Mouse (Mus musculus) cerebellum, postnatal 4 days (tissue): ENCODE results near the gene Chad.

Source experiments
- DNase-seq, 2 experiments: peaks; one replicate each; pipeline ENCODE4 v3.0.0; 2022; ENCODE audit warnings: low spot score in 2 of 2, mixed read lengths in 1 of 2

Gene Chad

GRCm38 (mm10) chr11:94564437-94565150 is at the start of gene Chad:
TSS of gene Chad (plus strand) at chr11:94565047.
- peak in 1 of 2 experiments; percentile 29 for DNase-seq

- peak in 1 of 2 experiments; percentile 45 for DNase-seq
Measured at GRCm38 (mm10) chr11:94521219-94521843, 43.5 kb upstream of the Chad start, which contains the start of gene Mycbpap. TSS of gene Mycbpap (minus strand) at chr11:94521742.

GRCm38 (mm10) chr11:94526171-94526879 is 38.5 kb upstream of the Chad start:
- no peak for DNase-seq

- no peak for DNase-seq
Measured at GRCm38 (mm10) chr11:94528879-94529278, 36.0 kb upstream of the Chad start.

DNA sequence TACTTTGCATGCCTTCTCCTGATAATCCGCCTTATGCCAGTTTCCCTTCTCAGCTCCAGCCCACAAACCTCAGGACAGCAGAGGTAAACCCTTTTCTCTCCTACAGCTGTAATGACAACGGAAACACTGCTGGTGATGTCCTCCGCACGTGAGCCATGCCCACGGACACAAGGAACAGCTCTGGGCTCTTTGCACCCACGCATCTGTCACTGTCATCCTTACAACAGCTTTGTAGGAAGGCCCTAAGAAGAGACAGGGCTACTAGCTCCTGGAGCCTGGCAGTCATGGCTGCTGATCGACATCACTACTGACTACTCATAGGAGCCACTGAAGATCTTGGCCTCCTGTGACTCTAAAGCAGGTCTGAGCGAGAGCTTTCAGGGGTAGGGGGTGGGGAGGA is 31.7 kb upstream of the Chad start:
- no peak for DNase-seq

DNA sequence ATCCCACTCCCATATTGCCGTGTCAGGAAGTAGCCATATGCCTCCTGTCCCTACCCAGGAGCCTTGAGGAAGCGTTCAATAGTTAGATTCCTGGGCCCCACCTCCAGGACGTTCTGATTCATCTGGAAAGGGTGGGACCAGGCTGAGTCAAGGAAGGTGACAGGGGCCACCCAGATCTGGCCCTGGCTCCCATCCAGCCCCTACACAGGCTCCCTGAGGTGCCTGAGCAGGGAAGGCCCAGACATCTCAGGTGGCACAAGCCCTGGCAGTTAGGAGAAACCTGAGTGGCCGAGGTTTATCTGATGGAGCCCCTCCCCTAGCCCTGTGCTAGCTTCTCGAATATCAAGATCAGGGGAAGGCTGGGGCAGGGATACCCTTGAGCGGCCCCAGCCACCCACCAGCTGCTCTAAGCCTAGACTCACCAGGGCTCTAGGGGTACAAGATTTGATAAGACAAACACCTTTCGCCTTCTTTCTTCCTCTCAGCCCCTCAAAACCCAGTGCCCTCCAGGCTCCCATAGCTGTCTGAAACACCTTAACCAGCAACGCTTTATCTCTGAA is 26.0 kb upstream of the Chad start:
- DNase-seq, result no peak

DNA sequence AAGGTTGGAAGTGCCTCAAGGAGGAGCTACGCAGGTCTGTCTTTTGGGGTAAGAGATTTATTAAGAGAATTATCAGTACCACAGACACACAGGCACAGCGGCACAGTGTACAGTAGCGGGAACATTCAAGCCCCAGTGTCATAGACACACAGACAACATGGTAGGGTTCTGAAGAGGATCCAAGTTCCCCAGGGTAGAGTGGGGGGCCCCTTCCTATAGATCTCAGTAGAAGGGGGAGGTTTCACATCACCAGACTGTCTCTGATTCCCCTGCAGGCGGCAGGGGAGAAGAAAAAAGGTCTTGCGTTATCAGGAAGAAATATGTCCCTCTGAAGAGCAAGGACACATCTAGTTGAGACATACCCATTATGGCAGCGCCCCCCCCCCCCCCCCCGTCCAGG is 25.1 kb upstream of the Chad start:
- DNase-seq, result no peak

- DNase-seq, result no peak
Measured at GRCm38 (mm10) chr11:94542400-94542799, 22.4 kb upstream of the Chad start.

GRCm38 (mm10) chr11:94543344-94543743 is 21.5 kb upstream of the Chad start:
- DNase-seq, result no peak

- DNase-seq, result peak; percentile 88 to 96
Measured at GRCm38 (mm10) chr11:94543932-94544331, 20.9 kb upstream of the Chad start.

DNA sequence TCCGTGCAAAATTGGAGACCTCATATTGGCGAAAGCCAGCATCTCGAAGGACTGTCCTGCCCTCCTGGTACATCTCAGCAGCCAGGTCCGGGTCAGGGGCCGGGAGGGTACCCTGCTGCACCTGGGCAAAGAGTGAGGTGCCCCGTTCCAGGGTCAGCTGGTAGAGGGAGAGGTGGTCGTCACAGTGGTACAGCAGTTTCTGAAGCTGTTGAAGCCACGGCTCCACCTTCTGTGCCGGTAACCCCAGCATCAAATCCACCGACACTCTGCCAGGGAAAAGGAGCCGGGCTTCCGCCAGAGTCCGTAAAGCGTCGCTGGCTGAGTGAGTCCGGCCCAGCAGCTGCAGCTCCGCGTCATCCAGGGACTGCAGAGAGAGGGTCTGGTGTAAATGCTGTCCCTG is 20.4 kb upstream of the Chad start:
- peak in 1 of 2 experiments; percentile 16 for DNase-seq

DNA sequence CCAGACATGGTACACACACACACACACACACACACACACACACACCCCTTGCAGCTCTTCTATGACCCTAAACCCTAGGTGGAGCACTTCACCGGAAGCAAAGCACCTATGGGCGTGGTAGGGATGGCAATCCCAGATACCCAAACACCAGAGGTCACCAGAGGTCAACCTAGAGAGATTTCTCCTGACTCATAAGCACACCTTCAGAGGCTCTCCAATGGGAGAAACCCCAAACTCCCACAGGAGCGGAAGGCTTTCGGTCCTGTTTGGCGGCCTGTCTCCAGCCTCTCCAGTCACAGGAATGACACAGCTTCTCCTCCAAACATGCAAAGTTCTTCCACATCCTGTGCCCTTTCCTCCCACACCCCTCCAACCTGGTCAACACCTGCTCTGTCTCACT is 18.5 kb upstream of the Chad start:
- DNase-seq, result no peak

DNA sequence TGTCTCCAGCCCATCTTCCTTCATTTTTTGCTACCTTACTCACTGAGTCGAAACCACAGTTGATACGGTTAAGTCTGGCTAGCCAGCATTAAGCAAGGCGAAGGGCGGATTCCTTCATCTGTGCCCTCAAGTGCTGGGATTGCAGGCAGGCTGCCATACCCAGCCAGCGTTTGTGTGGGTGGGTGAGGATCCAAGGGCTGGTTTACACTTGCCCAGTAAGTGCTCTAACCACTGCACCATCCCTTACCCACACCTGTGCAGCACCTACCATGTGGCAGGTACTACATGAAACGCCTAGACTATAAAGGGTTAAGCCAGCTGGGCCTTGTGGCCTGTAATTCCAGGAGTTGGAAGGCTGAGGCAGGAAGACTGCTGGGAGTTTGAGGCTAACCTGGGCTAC is 17.6 kb upstream of the Chad start:
- DNase-seq, result no peak

DNA sequence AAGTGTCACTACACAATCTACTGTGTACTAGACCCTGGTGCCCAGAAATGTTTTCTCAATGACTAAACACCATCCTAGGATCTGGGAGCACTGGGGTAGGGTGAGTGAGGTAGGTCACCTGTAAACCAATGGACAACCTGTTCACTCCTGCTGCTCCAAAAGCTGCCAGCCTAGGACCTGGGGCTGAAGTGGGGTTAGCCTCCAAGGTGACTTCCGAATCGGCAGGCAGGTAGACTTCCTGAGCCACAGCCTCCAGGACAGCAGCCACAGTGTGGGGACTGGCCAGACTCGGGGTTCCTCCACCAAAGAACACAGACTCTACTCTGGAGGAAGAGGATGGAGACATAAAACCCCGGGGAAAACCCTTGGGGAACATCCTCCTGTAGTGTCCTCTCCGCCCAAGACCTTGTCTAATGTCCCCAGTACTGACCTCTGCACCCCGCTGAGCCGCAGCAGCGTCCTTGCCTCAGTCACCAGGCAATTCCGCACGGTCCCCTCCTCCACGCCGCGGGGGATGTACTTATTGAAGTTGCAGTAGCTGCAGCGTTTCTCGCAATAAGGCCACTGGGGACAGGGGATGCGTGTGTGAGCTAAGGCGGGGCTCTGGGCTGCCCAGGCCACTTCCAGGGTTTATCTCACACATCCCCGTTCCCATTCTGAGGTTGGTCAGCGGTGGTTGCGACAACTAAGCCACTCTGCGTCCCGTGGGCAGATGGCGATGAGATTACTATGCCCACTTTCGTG is 16.6 kb upstream of the Chad start:
- peak in 1 of 2 experiments; percentile 57 for DNase-seq

DNA sequence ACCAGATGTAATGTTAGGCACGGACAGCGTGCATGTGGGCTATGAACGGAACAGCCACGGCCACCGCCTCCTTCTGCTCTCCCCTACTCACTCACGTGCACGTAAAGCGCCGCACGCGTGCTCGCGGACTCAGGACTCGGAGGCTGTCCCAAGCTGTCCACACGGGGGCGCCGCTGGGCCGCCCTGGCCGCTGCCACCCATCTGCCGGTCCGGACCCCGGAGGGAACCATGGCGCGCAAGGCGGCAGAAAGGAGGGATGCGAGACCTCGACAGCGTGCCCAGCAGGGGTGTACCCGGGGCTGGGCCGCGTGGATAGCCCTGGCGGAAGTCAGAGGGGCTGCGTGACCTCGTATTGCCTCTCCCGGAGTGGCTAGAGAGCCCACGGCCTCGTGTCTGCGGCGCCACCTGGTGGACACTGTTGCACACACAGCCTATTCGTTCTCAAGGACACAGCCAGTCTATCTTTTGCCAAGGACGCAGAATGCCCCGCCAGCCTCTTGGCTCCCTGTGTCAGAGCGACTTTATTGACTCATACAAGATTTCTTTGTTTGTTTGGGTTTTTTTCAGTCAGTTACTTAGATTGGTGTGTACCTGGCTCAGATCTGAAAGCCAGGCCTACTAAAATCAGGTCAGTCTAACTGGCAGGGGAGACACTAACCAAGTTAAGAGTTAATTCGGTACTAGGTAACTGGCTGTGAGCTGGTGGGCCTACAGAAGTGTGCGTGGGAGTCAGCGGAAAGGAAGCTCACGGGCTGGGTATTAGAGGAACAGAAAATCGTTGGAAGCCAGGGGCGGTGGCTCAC is 15.8 kb upstream of the Chad start, which contains the start of gene Rsad1:
Rsad1 (minus strand) TSS at position 368 of the 803 bp plus-strand sequence.
- peak; percentile 93 to 97 for DNase-seq

DNA sequence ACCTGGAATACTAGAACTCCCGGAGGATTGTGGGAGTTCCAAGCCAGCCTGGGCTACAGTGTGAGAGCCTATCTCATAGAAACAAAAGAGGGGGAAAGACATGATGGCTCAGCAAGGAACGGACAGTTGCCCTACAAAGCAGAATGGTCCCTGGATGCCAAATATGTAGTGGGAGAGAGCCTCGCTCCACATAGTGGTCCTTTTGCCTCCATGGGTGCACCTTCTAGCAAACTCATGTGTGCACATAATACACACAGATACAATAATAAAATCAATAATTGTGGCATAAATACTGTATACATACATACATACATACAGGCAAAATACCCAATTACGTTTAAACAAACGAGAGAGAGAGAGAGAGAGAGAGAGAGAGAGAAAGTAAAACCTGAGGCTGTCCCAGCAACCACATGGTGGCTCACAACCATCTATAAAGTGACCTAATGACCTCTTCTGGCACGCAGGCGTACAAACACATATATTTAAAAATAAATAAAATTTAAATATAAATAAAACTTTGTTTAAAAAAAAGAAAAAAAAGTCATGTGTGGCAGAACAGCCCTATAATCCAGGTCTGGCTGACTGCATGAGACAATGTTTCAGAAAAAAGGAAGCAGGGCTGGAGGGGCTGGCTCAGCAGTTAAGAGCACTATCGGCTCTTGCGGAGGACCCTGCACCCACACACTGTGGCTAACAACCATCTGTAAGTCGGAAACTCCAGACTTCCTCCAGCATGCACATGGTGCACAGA is 15.0 kb upstream of the Chad start:
- no peak for DNase-seq

DNA sequence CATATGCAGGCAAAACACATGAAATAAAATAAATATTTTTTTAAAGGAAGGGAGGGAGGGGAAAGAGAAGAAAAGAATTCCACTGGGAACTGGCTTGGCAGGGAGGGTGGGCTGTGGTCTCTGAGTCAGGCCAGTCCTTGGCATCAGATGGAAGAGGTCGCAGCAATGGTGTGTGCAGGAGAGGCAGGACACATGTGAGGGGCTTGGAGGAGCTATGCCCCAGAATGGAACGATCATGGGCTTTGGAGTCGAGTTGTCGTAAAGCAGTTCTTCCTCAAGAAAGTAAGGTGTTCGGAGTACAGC is 14.5 kb upstream of the Chad start:
- no peak for DNase-seq

- no peak for DNase-seq
Measured at GRCm38 (mm10) chr11:94558226-94558625, 6.6 kb upstream of the Chad start.

- DNase-seq, result no peak
Measured at GRCm38 (mm10) chr11:94563383-94563782, 1.5 kb upstream of the Chad start.

DNA sequence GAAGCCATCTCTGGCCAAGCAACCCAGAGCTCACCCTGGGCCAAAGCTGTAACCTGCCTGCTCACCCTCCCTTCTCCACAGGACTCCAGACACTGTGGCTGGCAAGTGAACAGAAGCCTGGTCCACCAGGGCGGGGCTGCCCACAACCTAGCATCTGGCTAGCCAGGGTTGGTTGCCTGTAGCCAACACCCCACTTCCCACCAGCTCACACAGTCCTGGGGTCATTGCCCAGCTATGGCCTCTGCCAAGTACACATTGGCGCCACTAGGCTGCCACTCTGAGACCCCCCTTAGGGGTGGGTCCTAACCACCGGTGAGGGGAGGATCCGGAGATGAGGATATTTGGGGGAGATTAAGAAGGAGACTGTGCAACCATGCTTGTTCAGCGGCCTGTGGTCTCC is 1.0 kb upstream of the Chad start:
- no peak for DNase-seq
